24 mouse cellular contexts compared by ENCODE assay signal in the genomic region with DNA sequence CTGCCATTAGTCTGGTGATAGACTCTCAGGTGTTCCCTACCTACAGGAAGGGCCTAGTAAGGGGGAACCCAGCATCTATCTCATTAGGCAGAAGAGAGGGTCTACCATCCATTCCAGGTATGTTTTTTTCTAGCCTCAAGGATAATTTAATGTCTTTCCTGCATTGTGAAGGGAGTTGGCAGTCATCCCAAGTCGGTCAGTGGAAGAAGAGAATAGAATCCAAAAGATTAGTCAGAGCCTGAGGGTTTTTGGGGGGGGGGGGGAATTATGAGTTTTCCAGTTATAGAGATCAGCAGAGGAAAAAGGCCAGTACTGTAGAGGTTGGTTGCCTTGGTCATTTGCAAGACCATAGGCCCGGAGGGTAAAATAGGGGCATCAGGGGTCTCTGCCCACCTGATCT. TPM values are rescaled to one million over a fixed set of nuclear protein-coding genes. Genes with fewer than 3 reads are reported as not detected.
A peak's percentile ranks its signal among the peaks of the same experiment; 100 is the strongest.
DNase-seq lines count a peak whose midpoint lies in the region; ATAC-seq and TF ChIP-seq lines count a peak whose summit lies in the region.
"Had no signal": no experiment of that assay in that cellular context is flagged by ENCODE, and none has a peak within 500 bp of the region (broad histone marks: within the 10 kb centered on the region; RNA-seq: fewer than 3 reads in every experiment).

No protein-coding gene starts in this region.

- TF ChIP-seq CTCF in intestine, postnatal 0 days (IDR thresholded peaks at IDR 0.05; ENCODE audit: low read depth) = no peak

- DNase-seq in adrenal gland, postnatal 14 days = peak; percentile 37
- DNase-seq in adrenal gland, adult (ENCODE audit: inconsistent age in 2 of 2, low spot score in 1 of 2) = no peak
- DNase-seq in testis, postnatal 10 days (ENCODE audit: low spot score) = peak; percentile 47
- DNase-seq in testis, postnatal 14 days (ENCODE audit: low spot score) = no peak
- DNase-seq in gastrocnemius, adult 8-10 months (ENCODE audit: low spot score in 2 of 2) = no peak
- DNase-seq in midbrain, embryonic 10.5 days (ENCODE audit: low spot score) = no peak
- DNase-seq: cerebellum, adult 11-12 months; cerebellum, adult 9-10 months; forebrain, postnatal 0 days; gastrocnemius, postnatal 36 days had no signal

- no peak overlapping the region for H3K4me2 ChIP-seq in intestine, embryonic 15.5 days (replicated peaks)
- H3K4me2 ChIP-seq in intestine, postnatal 0 days (replicated peaks; ENCODE audit: low read depth) = no peak overlapping the region
- H3K4me2 ChIP-seq: forebrain, embryonic 13.5 days; heart, embryonic 15.5 days; hindbrain, embryonic 13.5 days had no signal

- H3K27ac ChIP-seq in intestine, embryonic 15.5 days = peak overlapping the region; percentile 64; the same call in 1 of the 2 replicates
- no peak overlapping the region for H3K27ac ChIP-seq in intestine, postnatal 0 days (ENCODE audit: low read depth, low read length)
- H3K27ac ChIP-seq in midbrain, embryonic 10.5 days (replicated peaks) = no peak overlapping the region
- H3K27ac ChIP-seq: embryonic facial prominence, embryonic 10.5 days; forebrain, embryonic 13.5 days; heart, embryonic 10.5 days; heart, embryonic 15.5 days; hindbrain, embryonic 13.5 days; hindbrain, postnatal 0 days had no signal

- H3K4me1 ChIP-seq in intestine, embryonic 15.5 days (replicated peaks) = peaks cover 18% of the 10 kb centered on the region; the same call in 1 of the 2 replicates
- H3K4me1 ChIP-seq in intestine, postnatal 0 days (replicated peaks; ENCODE audit: control insufficient read depth, insufficient read depth, low read length) = peaks cover 6% of the 10 kb centered on the region; the same call in 1 of the 2 replicates
- H3K4me1 ChIP-seq in midbrain, embryonic 10.5 days = no peaks in the 10 kb centered on the region; the same call in 1 of the 2 replicates
- H3K4me1 ChIP-seq: forebrain, embryonic 13.5 days; heart, embryonic 15.5 days; hindbrain, embryonic 13.5 days had no signal

- H3K4me3 ChIP-seq in intestine, embryonic 15.5 days (replicated peaks) = no peak overlapping the region
- H3K4me3 ChIP-seq in intestine, postnatal 0 days (ENCODE audit: low read depth, low read length) = no peak overlapping the region
- H3K4me3 ChIP-seq in midbrain, embryonic 10.5 days = no peak overlapping the region
- H3K4me3 ChIP-seq: embryonic facial prominence, embryonic 10.5 days; forebrain, embryonic 13.5 days; heart, embryonic 10.5 days; heart, embryonic 15.5 days; hindbrain, embryonic 13.5 days had no signal

- H3K27me3 ChIP-seq in intestine, embryonic 15.5 days (replicated peaks) = no peaks in the 10 kb centered on the region
- no peaks in the 10 kb centered on the region for H3K27me3 ChIP-seq in intestine, postnatal 0 days (replicated peaks; ENCODE audit: control insufficient read depth, insufficient read depth, low read length)
- no peaks in the 10 kb centered on the region for H3K27me3 ChIP-seq in midbrain, embryonic 10.5 days (ENCODE audit: low read depth, poor library complexity, severe bottlenecking)
- H3K27me3 ChIP-seq: forebrain, embryonic 13.5 days; heart, embryonic 15.5 days; hindbrain, embryonic 13.5 days had no signal

- ATAC-seq in intestine, embryonic 15.5 days = no peak
- no peak for ATAC-seq in intestine, postnatal 0 days
- ATAC-seq: forebrain, embryonic 13.5 days; forebrain, postnatal 0 days; hindbrain, postnatal 0 days; intestine, embryonic 16.5 days had no signal

- H3K36me3 ChIP-seq in intestine, embryonic 15.5 days = no peaks in the 10 kb centered on the region
- H3K36me3 ChIP-seq in intestine, postnatal 0 days (ENCODE audit: control insufficient read depth, insufficient read depth) = no peaks in the 10 kb centered on the region
- no peaks in the 10 kb centered on the region for H3K36me3 ChIP-seq in midbrain, embryonic 10.5 days
- H3K36me3 ChIP-seq: embryonic facial prominence, embryonic 10.5 days; heart, embryonic 10.5 days; heart, embryonic 15.5 days; hindbrain, embryonic 13.5 days had no signal

- 72% methylated on average over 2 of the region's 2 CpGs for WGBS in intestine, embryonic 15.5 days
- 72% methylated on average over 2 of the region's 2 CpGs for WGBS in intestine, postnatal 0 days
- WGBS in midbrain, embryonic 10.5 days = 85% methylated on average over 2 of the region's 2 CpGs

- no peak overlapping the region for H3K9ac ChIP-seq in intestine, embryonic 15.5 days
- H3K9ac ChIP-seq in intestine, postnatal 0 days (ENCODE audit: low read depth, low read length) = no peak overlapping the region
- H3K9ac ChIP-seq: forebrain, embryonic 13.5 days; forebrain, postnatal 0 days; heart, embryonic 15.5 days; hindbrain, embryonic 13.5 days had no signal

- no peaks in the 10 kb centered on the region for H3K9me3 ChIP-seq in intestine, embryonic 15.5 days
- no peaks in the 10 kb centered on the region for H3K9me3 ChIP-seq in intestine, postnatal 0 days (ENCODE audit: control insufficient read depth)
- no peaks in the 10 kb centered on the region for H3K9me3 ChIP-seq in midbrain, embryonic 10.5 days (replicated peaks)
- H3K9me3 ChIP-seq: forebrain, embryonic 13.5 days; heart, embryonic 10.5 days; heart, embryonic 15.5 days; hindbrain, embryonic 13.5 days had no signal

RNA-seq across cellular contexts. Expression of a gene that starts 2.2 kb away (rescaled TPM):
- total RNA-seq in adrenal gland, postnatal 14 days (2021) = 3.3 and 5.1 TPM in 2 replicates
- 3.7 and 4.0 TPM in 2 replicates for polyA plus RNA-seq in intestine, embryonic 15.5 days (2015; fragmentation: Nextera tagmentation; extraction: Ambion mirVana)
- polyA plus RNA-seq in intestine, postnatal 0 days (2015; fragmentation: Nextera tagmentation; extraction: Ambion mirVana) = 1.1 and 1.6 TPM in 2 replicates
- under 1 TPM; 0.36 to 0.99 (median 0.62) TPM for total RNA-seq in gastrocnemius, adult 8-10 months (2022)
- not detected in 2 replicates for polyA plus RNA-seq in midbrain, embryonic 10.5 days (2016; fragmentation: Nextera tagmentation; extraction: Ambion mirVana)
- total RNA-seq: hematopoietic stem cell, adult 5-6 weeks had no signal
- polyA plus RNA-seq: C2C12; forebrain, embryonic 13.5 days had no signal

RNA-seq across cellular contexts. Expression of a gene that starts 11.4 kb away (rescaled TPM):
- 1.1 and 3.2 TPM in 2 replicates for total RNA-seq in adrenal gland, postnatal 14 days (2021)
- 11.8 and 11.9 TPM in 2 replicates for polyA plus RNA-seq in intestine, embryonic 15.5 days (2015; fragmentation: Nextera tagmentation; extraction: Ambion mirVana)
- polyA plus RNA-seq in intestine, postnatal 0 days (2015; fragmentation: Nextera tagmentation; extraction: Ambion mirVana) = 6.0 and 8.7 TPM in 2 replicates
- 1 to 10 TPM in 1 of 4 experiments, not detected in 3; 1.6 TPM for total RNA-seq in gastrocnemius, adult 8-10 months (2022)
- 0.49 TPM in 1 of 2 replicates, not detected in the other for polyA plus RNA-seq in midbrain, embryonic 10.5 days (2016; fragmentation: Nextera tagmentation; extraction: Ambion mirVana)
- total RNA-seq: forebrain, postnatal 0 days; gastrocnemius, postnatal 36 days; hematopoietic stem cell, adult 5-6 weeks; hindbrain, postnatal 0 days had no signal
- polyA plus RNA-seq: C2C12; embryonic facial prominence, embryonic 10.5 days; heart, embryonic 10.5 days had no signal

RNA-seq across cellular contexts. Expression of a gene that starts 18.4 kb away (rescaled TPM):
- 27.0 and 35.9 TPM in 2 replicates for total RNA-seq in adrenal gland, postnatal 14 days (2021)
- 27.9 and 28.3 TPM in 2 replicates for polyA plus RNA-seq in intestine, embryonic 15.5 days (2015; fragmentation: Nextera tagmentation; extraction: Ambion mirVana)
- 11.5 and 15.6 TPM in 2 replicates for polyA plus RNA-seq in intestine, postnatal 0 days (2015; fragmentation: Nextera tagmentation; extraction: Ambion mirVana)
- total RNA-seq in gastrocnemius, adult 8-10 months (2022) = 10 to 100 TPM in 2 of 4 experiments, 1 to 10 TPM in 2; 8.1 to 11.1 (median 9.4) TPM
- polyA plus RNA-seq in midbrain, embryonic 10.5 days (2016; fragmentation: Nextera tagmentation; extraction: Ambion mirVana) = 31.5 and 45.6 TPM in 2 replicates

RNA-seq across cellular contexts. Expression of a gene that starts 26.7 kb away (rescaled TPM):
- 70.8 and 73.7 TPM in 2 replicates for total RNA-seq in adrenal gland, postnatal 14 days (2021)
- 62.4 and 66.0 TPM in 2 replicates for polyA plus RNA-seq in intestine, embryonic 15.5 days (2015; fragmentation: Nextera tagmentation; extraction: Ambion mirVana)
- 24.5 and 25.1 TPM in 2 replicates for polyA plus RNA-seq in intestine, postnatal 0 days (2015; fragmentation: Nextera tagmentation; extraction: Ambion mirVana)
- 10 to 100 TPM; 22.3 to 24.7 (median 23.9) TPM for total RNA-seq in gastrocnemius, adult 8-10 months (2022)
- polyA plus RNA-seq in midbrain, embryonic 10.5 days (2016; fragmentation: Nextera tagmentation; extraction: Ambion mirVana) = 61.4 and 67.8 TPM in 2 replicates

RNA-seq across cellular contexts. Expression of a gene that starts 28.4 kb away (rescaled TPM):
- 0.93 TPM in 1 of 2 replicates, not detected in the other for total RNA-seq in adrenal gland, postnatal 14 days (2021)
- polyA plus RNA-seq in intestine, embryonic 15.5 days (2015; fragmentation: Nextera tagmentation; extraction: Ambion mirVana) = not detected in 2 replicates
- not detected in 2 replicates for polyA plus RNA-seq in intestine, postnatal 0 days (2015; fragmentation: Nextera tagmentation; extraction: Ambion mirVana)
- not detected for total RNA-seq in gastrocnemius, adult 8-10 months (2022)
- polyA plus RNA-seq in midbrain, embryonic 10.5 days (2016; fragmentation: Nextera tagmentation; extraction: Ambion mirVana) = 0.94 and 1.1 TPM in 2 replicates
- total RNA-seq: gastrocnemius, adult 18-20 months; gastrocnemius, postnatal 36 days; heart, postnatal 14 days; hematopoietic stem cell, adult 5-6 weeks had no signal
- polyA plus RNA-seq: adrenal gland, adult 2 months; intestine, embryonic 16.5 days had no signal

Comparison
In these comparisons a context has a peak if more than half of its experiments do, and no peak if none do; other contexts are left out.
1. DNase-seq: peak in adrenal gland, postnatal 14 days (single experiment) and testis, postnatal 10 days (single experiment); none in adrenal gland, adult (0 of 2), testis, postnatal 14 days (single experiment), gastrocnemius, adult 8-10 months (0 of 2) and midbrain, embryonic 10.5 days (single experiment).